Mouse (Mus musculus): Measurements from ENCODE around the gene Olfr309. TPM values are rescaled to one million over a fixed set of nuclear protein-coding genes. Genes with fewer than 3 reads are reported as not detected.
"Not testable (repeated sequence)": the region's sequence is repeated elsewhere in the genome, so short reads cannot be mapped to it uniquely, and the experiment has no call there.

Gene Olfr309
- not detected for total RNA-seq (2021)

- intact Hi-C loops (cut with DNase I) = no loop called here
- DNase-seq (ENCODE audit: low spot score) = no peak
Measured at GRCm38 (mm10) chr7:86313608-86314007, at the start of gene Olfr309. Gene Olfr309, minus strand, starts transcription at chr7:86313708.

DNA sequence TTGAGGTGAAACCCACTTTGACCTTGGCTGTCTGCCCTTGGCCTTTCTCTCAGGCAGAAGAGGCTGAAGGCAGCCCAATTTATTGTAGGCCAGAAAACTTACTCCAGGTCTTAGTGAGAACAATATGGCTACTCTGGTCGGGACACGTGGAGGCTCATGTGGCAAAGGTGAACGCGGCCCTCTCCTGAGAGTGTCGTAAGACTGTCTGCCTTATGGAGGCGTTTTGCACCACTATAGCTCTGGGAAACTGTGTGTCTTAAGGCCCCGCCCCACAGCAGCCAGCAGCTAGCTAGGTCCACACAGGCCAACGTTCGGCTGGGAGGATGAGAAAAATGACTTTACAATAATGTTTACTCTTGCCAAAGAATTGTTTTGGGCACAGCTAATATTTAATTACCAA lies 32.8 kb upstream of the Olfr309 start:
- DNase-seq (ENCODE audit: low spot score); intact Hi-C loops (cut with DNase I): not testable (repeated sequence)

DNA sequence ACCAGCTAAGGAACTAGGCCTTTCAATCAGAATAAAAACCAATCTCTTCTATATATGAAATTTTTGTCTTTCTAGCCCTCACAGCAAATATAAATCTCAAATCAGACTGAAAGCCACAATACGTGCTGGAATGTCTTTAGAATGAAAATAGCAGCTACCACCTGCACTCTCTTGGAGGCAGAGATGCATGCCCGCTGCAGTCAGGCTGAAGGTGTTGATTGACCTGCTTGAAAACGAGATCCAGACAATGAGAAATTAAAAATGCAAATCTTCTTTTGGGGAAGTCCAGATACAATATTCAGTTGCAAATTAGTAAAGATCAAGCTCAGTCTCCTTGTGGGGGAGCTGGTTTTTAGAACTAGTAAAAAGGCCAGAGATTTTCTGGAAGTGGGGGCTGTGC lies 30.7 kb upstream of the Olfr309 start:
- intact Hi-C loops (cut with DNase I) = no loop called here
- DNase-seq (ENCODE audit: low spot score) = no peak

DNA sequence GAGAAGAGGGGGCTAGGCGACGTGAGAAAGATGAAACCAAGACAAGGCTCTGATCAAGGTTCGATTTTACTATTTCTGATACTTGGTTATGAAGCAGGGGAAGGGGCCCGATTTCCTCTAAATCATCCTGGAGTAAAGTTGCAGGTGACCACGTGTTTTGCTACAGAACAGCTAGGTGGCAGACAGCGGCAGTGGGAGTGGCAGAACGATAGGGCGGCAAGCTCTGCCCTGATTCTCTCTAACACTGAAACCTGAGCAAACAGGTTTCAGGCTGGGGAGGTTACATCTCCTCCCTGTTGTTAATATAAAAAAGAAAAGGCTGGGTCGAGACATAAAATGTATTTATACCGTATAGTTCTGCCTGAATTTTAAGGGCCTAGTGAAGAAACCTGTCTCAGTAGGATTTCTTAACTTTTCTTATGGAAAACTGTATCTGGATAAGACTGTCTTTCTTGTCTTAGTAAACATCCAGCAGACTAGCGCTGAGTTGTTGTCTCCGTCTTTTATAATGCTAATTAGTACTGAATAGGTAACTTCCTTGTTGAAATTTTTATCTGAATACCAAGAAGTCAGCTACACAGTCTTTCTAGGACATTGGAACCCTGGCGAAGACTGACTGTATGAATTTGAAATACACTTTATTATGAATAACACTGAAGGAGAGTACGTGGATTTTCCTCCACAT lies 29.5 kb upstream of the Olfr309 start:
- DNase-seq (ENCODE audit: low spot score) = no peak
- intact Hi-C loops (cut with DNase I) = no loop called here

- no peak for DNase-seq (ENCODE audit: low spot score)
- intact Hi-C loops (cut with DNase I) = no loop called here
Measured at GRCm38 (mm10) chr7:86337486-86337885, 24.0 kb upstream of the Olfr309 start, which contains the start of gene Olfr307. Gene Olfr307, minus strand, starts transcription at chr7:86337586.

DNA sequence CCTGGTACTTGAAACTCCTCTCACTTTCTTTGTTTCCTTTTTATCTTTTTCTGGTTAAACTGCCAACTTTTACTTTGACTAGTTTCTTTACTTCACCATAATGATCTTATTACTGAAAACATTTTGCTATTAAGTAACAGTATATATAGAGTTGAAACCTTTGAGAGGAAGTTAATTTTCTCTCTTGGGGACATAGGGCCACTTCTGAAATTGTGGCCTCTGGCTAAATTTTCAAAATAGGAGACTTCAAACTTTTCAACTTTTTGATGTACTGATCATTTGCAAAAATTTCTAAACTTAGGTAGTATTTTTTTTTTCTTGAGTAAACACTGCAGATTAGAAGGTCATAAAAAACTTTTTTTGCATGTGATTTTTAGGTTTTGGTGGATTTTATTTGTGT lies 12.0 kb upstream of the Olfr309 start, which contains the start of gene Olfr308:
TSS of gene Olfr308 (minus strand) at position 101 of the 400 bp plus-strand sequence.
- intact Hi-C loops (cut with DNase I) = no loop called here
- DNase-seq (ENCODE audit: low spot score) = no peak

GRCm38 (mm10) chr7:86321323-86321722 lies 7.8 kb upstream of the Olfr309 start:
- DNase-seq (ENCODE audit: low spot score) = no peak

DNA sequence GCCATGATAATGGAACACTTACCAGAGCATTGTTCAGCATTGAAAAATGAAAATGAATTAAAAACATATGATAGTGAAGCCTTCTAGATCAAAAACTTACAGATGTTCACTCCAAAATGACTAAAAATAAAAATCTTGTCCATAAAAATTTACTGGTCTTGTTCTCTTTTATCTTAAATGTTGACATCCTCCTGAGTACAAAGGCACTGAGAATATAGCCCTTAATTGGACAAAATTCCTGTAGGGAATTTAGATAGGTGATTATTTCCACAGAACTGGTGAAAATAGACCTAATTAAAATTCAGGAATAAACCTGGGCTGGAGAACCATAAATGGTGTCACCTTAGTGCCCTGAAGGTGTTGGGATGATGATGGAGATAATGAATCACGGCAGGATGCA lies 36.4 kb downstream of the Olfr309 start, which contains the start of gene Olfr310:
TSS of gene Olfr310 (minus strand) at position 101 of the 400 bp plus-strand sequence.
- no peak for DNase-seq (ENCODE audit: low spot score)
- intact Hi-C loops (cut with DNase I) = no loop called here

More at GRCm38 (mm10) chr7:86321323-86321722, 7.8 kb upstream of the Olfr309 start:
- intact Hi-C loops (cut with DNase I) = no loop called here

Small RNA genes lying within 50 kb of the gene (microRNA-seq; reads per million reads assigned to microRNA genes)
- not detected for gene Gm23192

Other genes with a start within 250 kb of the Olfr309 start
- gene Vmn2r75, start 141.9 kb downstream of the Olfr309 start, total RNA-seq (2021) = not detected
- not detected for gene Vmn2r76, start 67.4 kb downstream of the Olfr309 start, total RNA-seq (2021)
- gene Olfr310, start 36.5 kb downstream of the Olfr309 start, total RNA-seq (2021) = not detected
- gene Olfr308, start 11.9 kb upstream of the Olfr309 start, total RNA-seq (2021) = not detected
- not detected for gene Olfr307, start 23.9 kb upstream of the Olfr309 start, total RNA-seq (2021)
- gene Olfr305, start 53.2 kb upstream of the Olfr309 start, total RNA-seq (2021) = not detected
- not detected for gene Olfr304, start 73.0 kb upstream of the Olfr309 start, total RNA-seq (2021)
- not detected for gene Olfr303, start 84.1 kb upstream of the Olfr309 start, total RNA-seq (2021)
- gene Olfr301, start 90.1 kb upstream of the Olfr309 start, total RNA-seq (2021) = not detected
- not detected for gene Olfr299, start 146.2 kb upstream of the Olfr309 start, total RNA-seq (2021)
- not detected for gene Olfr298, start 178.8 kb upstream of the Olfr309 start, total RNA-seq (2021)
- gene Olfr297, start 206.3 kb upstream of the Olfr309 start, total RNA-seq (2021) = not detected

Data from heart, postnatal 25 days (tissue).